37 mouse cellular contexts compared by ENCODE assay signal in the genomic region with DNA sequence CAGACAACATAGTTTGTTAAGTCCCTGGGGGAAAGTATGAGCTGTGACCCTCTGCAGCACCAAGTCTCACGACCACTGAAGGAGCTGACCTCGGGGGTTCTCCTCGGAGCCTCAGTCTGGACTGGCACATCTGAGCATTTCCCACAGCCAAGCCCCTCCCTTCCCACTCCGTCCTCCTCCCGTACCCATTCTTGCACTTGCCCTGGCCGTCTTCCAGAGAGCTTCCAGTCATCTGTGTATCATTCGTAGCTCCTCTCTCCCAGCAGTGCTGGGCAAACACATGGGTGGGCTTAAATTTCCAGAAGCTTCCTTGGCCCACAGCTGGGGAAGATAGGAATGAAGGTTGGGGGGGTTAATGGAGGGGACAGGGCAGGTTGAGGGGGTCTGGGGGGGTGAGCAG. TPM values are rescaled to one million over a fixed set of nuclear protein-coding genes. Genes with fewer than 3 reads are reported as not detected.
DNase-seq lines count a peak whose midpoint lies in the region; ATAC-seq lines count a peak whose summit lies in the region.
"Had no signal": no experiment of that assay in that cellular context is flagged by ENCODE, and none has a peak within 500 bp of the region (broad histone marks: within the 10 kb centered on the region; RNA-seq: fewer than 3 reads in every experiment).

No protein-coding gene starts in this region.

- DNase-seq in embryonic facial prominence, embryonic 14.5 days (ENCODE audit: low spot score): peak; percentile 30
- DNase-seq in embryonic facial prominence, embryonic 10.5 days (ENCODE audit: low spot score): no peak
- peak; percentile 36 for DNase-seq in heart, postnatal 4 days
- DNase-seq in heart, adult 18-20 months: no peak
- no peak for DNase-seq in MN1 (ENCODE audit: low spot score)
- DNase-seq: B cell, adult 2 months; cerebellum, adult 11 months; cerebellum, adult 9-11 months; forebrain, postnatal 0 days; kidney, adult 18-20 months; kidney, postnatal 25 days; liver; lung, embryonic 14.5 days; right cerebral cortex, postnatal 4 days; thymus, adult 18-20 months; thymus, postnatal 25 days had no signal

- no peaks in the 10 kb centered on the region for H3K9me3 ChIP-seq in embryonic facial prominence, embryonic 14.5 days (ENCODE audit: control insufficient read depth, low read length)
- H3K9me3 ChIP-seq in embryonic facial prominence, embryonic 10.5 days: no peaks in the 10 kb centered on the region
- H3K9me3 ChIP-seq in neural tube, embryonic 13.5 days: no peaks in the 10 kb centered on the region
- H3K9me3 ChIP-seq in neural tube, embryonic 15.5 days (replicated peaks): no peaks in the 10 kb centered on the region
- H3K9me3 ChIP-seq: heart, embryonic 10.5 days; hindbrain, embryonic 15.5 days; kidney, embryonic 15.5 days; midbrain, embryonic 10.5 days had no signal

- H3K4me2 ChIP-seq in embryonic facial prominence, embryonic 14.5 days (ENCODE audit: low read depth, low read length): no peak overlapping the region
- no peak overlapping the region for H3K4me2 ChIP-seq in neural tube, embryonic 13.5 days
- no peak overlapping the region for H3K4me2 ChIP-seq in neural tube, embryonic 15.5 days
- H3K4me2 ChIP-seq: hindbrain, embryonic 15.5 days; kidney, embryonic 15.5 days; lung, embryonic 14.5 days had no signal

- no peak overlapping the region for H3K27ac ChIP-seq in embryonic facial prominence, embryonic 14.5 days (replicated peaks; ENCODE audit: low read depth, low read length)
- no peak overlapping the region for H3K27ac ChIP-seq in embryonic facial prominence, embryonic 10.5 days (replicated peaks)
- H3K27ac ChIP-seq in neural tube, embryonic 13.5 days (replicated peaks): no peak overlapping the region
- no peak overlapping the region for H3K27ac ChIP-seq in neural tube, embryonic 15.5 days (replicated peaks)
- H3K27ac ChIP-seq: heart, embryonic 10.5 days; hindbrain, embryonic 15.5 days; kidney, embryonic 15.5 days; layer of hippocampus, adult 2 months; left cerebral cortex, adult 2 months; liver, embryonic 14.5 days; midbrain, embryonic 10.5 days; stomach, postnatal 0 days had no signal

- no peaks in the 10 kb centered on the region for H3K27me3 ChIP-seq in embryonic facial prominence, embryonic 14.5 days (replicated peaks; ENCODE audit: control insufficient read depth, insufficient read depth, low read length)
- H3K27me3 ChIP-seq in embryonic facial prominence, embryonic 10.5 days (replicated peaks; ENCODE audit: low read depth, poor library complexity, severe bottlenecking): no peaks in the 10 kb centered on the region
- H3K27me3 ChIP-seq in neural tube, embryonic 13.5 days: no peaks in the 10 kb centered on the region
- no peaks in the 10 kb centered on the region for H3K27me3 ChIP-seq in neural tube, embryonic 15.5 days (replicated peaks)
- H3K27me3 ChIP-seq: hindbrain, embryonic 15.5 days; kidney, embryonic 15.5 days; Patski had no signal

- no peak overlapping the region for H3K4me3 ChIP-seq in embryonic facial prominence, embryonic 14.5 days (ENCODE audit: low read depth, low read length)
- H3K4me3 ChIP-seq in embryonic facial prominence, embryonic 10.5 days: no peak overlapping the region
- no peak overlapping the region for H3K4me3 ChIP-seq in neural tube, embryonic 13.5 days
- H3K4me3 ChIP-seq in neural tube, embryonic 15.5 days (replicated peaks): no peak overlapping the region
- H3K4me3 ChIP-seq: heart, embryonic 10.5 days; hindbrain, embryonic 15.5 days; kidney, embryonic 15.5 days; layer of hippocampus, adult 2 months; left cerebral cortex, adult 2 months; midbrain, embryonic 10.5 days had no signal

- no peaks in the 10 kb centered on the region for H3K36me3 ChIP-seq in embryonic facial prominence, embryonic 14.5 days (ENCODE audit: control insufficient read depth, insufficient read depth, low read length)
- no peaks in the 10 kb centered on the region for H3K36me3 ChIP-seq in embryonic facial prominence, embryonic 10.5 days (replicated peaks)
- no peaks in the 10 kb centered on the region for H3K36me3 ChIP-seq in neural tube, embryonic 13.5 days
- no peaks in the 10 kb centered on the region for H3K36me3 ChIP-seq in neural tube, embryonic 15.5 days
- H3K36me3 ChIP-seq: heart, embryonic 10.5 days; hindbrain, embryonic 15.5 days; kidney, embryonic 15.5 days; midbrain, embryonic 10.5 days had no signal

- no peak for ATAC-seq in embryonic facial prominence, embryonic 14.5 days (ENCODE audit: low read depth)
- 0 out of 2 replicates have a peak, but pooled peaks have one; percentile 23 for ATAC-seq in neural tube, embryonic 13.5 days (ENCODE audit: low read depth)
- no peak for ATAC-seq in neural tube, embryonic 15.5 days (ENCODE audit: low FRiP score)
- ATAC-seq: forebrain, postnatal 0 days; midbrain, embryonic 16.5 days; Patski had no signal

- no peaks in the 10 kb centered on the region for H3K4me1 ChIP-seq in embryonic facial prominence, embryonic 14.5 days (ENCODE audit: control insufficient read depth, insufficient read depth, low read length)
- peaks cover 10% of the 10 kb centered on the region; the same call in 1 of the 2 replicates for H3K4me1 ChIP-seq in embryonic facial prominence, embryonic 10.5 days
- no peaks in the 10 kb centered on the region for H3K4me1 ChIP-seq in neural tube, embryonic 13.5 days (replicated peaks)
- no peaks in the 10 kb centered on the region; the same call in 1 of the 2 replicates for H3K4me1 ChIP-seq in neural tube, embryonic 15.5 days
- H3K4me1 ChIP-seq: hindbrain, embryonic 15.5 days; kidney, embryonic 15.5 days; midbrain, embryonic 10.5 days had no signal

- WGBS in embryonic facial prominence, embryonic 14.5 days: 15% methylated on average over 7 of the region's 7 CpGs
- 61% methylated on average over 7 of the region's 7 CpGs for WGBS in embryonic facial prominence, embryonic 10.5 days
- WGBS in neural tube, embryonic 13.5 days: 70% methylated on average over 7 of the region's 7 CpGs
- 54% methylated on average over 7 of the region's 7 CpGs for WGBS in neural tube, embryonic 15.5 days

- H3K9ac ChIP-seq in embryonic facial prominence, embryonic 14.5 days (ENCODE audit: low read depth, low read length): no peak overlapping the region
- no peak overlapping the region for H3K9ac ChIP-seq in neural tube, embryonic 13.5 days
- H3K9ac ChIP-seq in neural tube, embryonic 15.5 days (replicated peaks): no peak overlapping the region
- H3K9ac ChIP-seq: forebrain, postnatal 0 days; hindbrain, embryonic 15.5 days; kidney, embryonic 15.5 days; liver, embryonic 14.5 days; lung, embryonic 14.5 days had no signal

RNA-seq across cellular contexts. Expression of gene Il10, which starts 10.6 kb away (rescaled TPM):
- not detected in 2 replicates for polyA plus RNA-seq in embryonic facial prominence, embryonic 14.5 days (2014; fragmentation: Nextera tagmentation; extraction: Ambion mirVana)
- not detected in 2 replicates for polyA plus RNA-seq in embryonic facial prominence, embryonic 10.5 days (2016; fragmentation: Nextera tagmentation; extraction: Ambion mirVana)
- not detected for total RNA-seq in heart, postnatal 4 days (2021)
- total RNA-seq in heart, adult 18-20 months (2021): not detected
- polyA plus RNA-seq in neural tube, embryonic 13.5 days (2015; fragmentation: Nextera tagmentation; extraction: Ambion mirVana): not detected in 2 replicates
- polyA plus RNA-seq in neural tube, embryonic 15.5 days (2015; fragmentation: Nextera tagmentation; extraction: Ambion mirVana): 0.18 TPM in 1 of 2 replicates, not detected in the other
- total RNA-seq: adrenal gland, postnatal 4 days; forebrain, postnatal 0 days; gastrocnemius, adult 8-10 months; granulocyte monocyte progenitor cell, adult 5-6 weeks; layer of hippocampus, adult 2 months; layer of hippocampus, postnatal 14 days; left cerebral cortex, adult 2 months; left cerebral cortex, postnatal 36 days; megakaryocyte progenitor cell, adult 5-6 weeks had no signal
- polyA plus RNA-seq: cortical plate, adult 2 months; forebrain, postnatal 0 days; heart, embryonic 10.5 days; hindbrain, embryonic 15.5 days; intestine, embryonic 14.5 days; kidney, embryonic 15.5 days; lung, embryonic 14.5 days; midbrain, embryonic 10.5 days; midbrain, embryonic 16.5 days; neural tube, embryonic 11.5 days; stomach, postnatal 0 days had no signal

Comparison
In these comparisons a context has a peak if more than half of its experiments do, and no peak if none do; other contexts are left out.
1. DNase-seq: peak in embryonic facial prominence, embryonic 14.5 days (single experiment) and heart, postnatal 4 days (single experiment); none in embryonic facial prominence, embryonic 10.5 days (single experiment), heart, adult 18-20 months (0 of 2) and MN1 (single experiment).